Mouse (Mus musculus) bone marrow, adult 2 months (tissue): ENCODE measurements around the gene Shroom1. TPM values are rescaled to one million over a fixed set of nuclear protein-coding genes. Genes with fewer than 3 reads are reported as not detected.
"Not testable (repeated sequence)": the region's sequence is repeated elsewhere in the genome, so short reads cannot be mapped to it uniquely, and the experiment has no call there.

ENCODE experiments used
- H3K27ac ChIP-seq: fragments of 200-500 bp; 2 replicates; pipeline ENCODE4 v1.5.1; 2012; ENCODE audit warnings: low read depth, mild to moderate bottlenecking, control low read depth, inconsistent platforms, low read length; ENCODE audit not compliant: control insufficient read depth, poor library complexity, insufficient read depth
- H3K4me1 ChIP-seq: fragments of 200-500 bp; 2 replicates; pipeline ENCODE4 v1.6.1; 2011; ENCODE audit warnings: low read length; ENCODE audit not compliant: control insufficient read depth, insufficient read depth
- H3K4me3 ChIP-seq: fragments of 200-500 bp; replicated peaks from 2 replicates; pipeline ENCODE3; 2011; ENCODE audit warnings: mild to moderate bottlenecking, low read depth, low read length, control low read depth; ENCODE audit not compliant: control insufficient read depth
- CTCF ChIP-seq: fragments of 200-500 bp; IDR thresholded peaks from 2 replicates; pipeline ENCODE4 v1.5.1; 2011; ENCODE audit warnings: low read length, control low read depth; ENCODE audit not compliant: control insufficient read depth, insufficient read depth
- POLR2A ChIP-seq: fragments of 200-500 bp; IDR thresholded peaks from 2 replicates; pipeline ENCODE4 v1.6.1; 2011; ENCODE audit warnings: low read depth, mild to moderate bottlenecking, control low read depth, low read length, borderline replicate concordance; ENCODE audit not compliant: control insufficient read depth
- WGBS: fragments of 180-500 bp; shearing (Covaris S2); methylation state at CpG from one replicate; pipeline ENCODE4 v1.1.7; 2018; 5-methylcytosine and 5-hydroxymethylcytosine counted together
- polyA plus RNA-seq: library from polyadenylated mRNA; stranded (reverse); fragments of >200 nt; gene quantifications from 2 replicates; pipeline ENCODE4 v1.2.4, GENCODE M21; 2011; ENCODE audit warnings: low replicate concordance; ENCODE audit not compliant: missing spikeins, insufficient read depth, insufficient read length

The Shroom1 gene
- polyA plus RNA-seq: 0.70 TPM in 1 of 2 replicates, not detected in the other

GRCm38 (mm10) chr11:53456474-53457371, at the start of gene Shroom1, which contains the start of gene Gm10447:
Gene Shroom1, plus strand, starts transcription at chr11:53457205.
Gene Gm10447, minus strand, starts transcription at chr11:53457110.
- TF ChIP-seq POLR2A: no peak
- no peak for TF ChIP-seq CTCF
- 6% methylated on average over 42 of the region's 42 CpGs for WGBS
- Histone ChIP-seq H3K4me3 (peak within 1 kb of the TSS; percentile 44), H3K27ac (no peak within 1 kb of the TSS), H3K4me1 (no peaks in the 10 kb centered on the region)

GRCm38 (mm10) chr11:53411738-53412137, 45.3 kb upstream of the Shroom1 start:
- 0 out of 2 replicates have a peak, but pooled peaks have one; percentile 18 for TF ChIP-seq CTCF
- no peak for TF ChIP-seq POLR2A

GRCm38 (mm10) chr11:53413871-53414270, 43.1 kb upstream of the Shroom1 start:
- Histone ChIP-seq H3K27ac (no peak overlapping the region), H3K4me1 (no peaks in the 10 kb centered on the region), H3K4me3 (no peak overlapping the region)
- WGBS: 87% methylated on average over 4 of the region's 4 CpGs
- TF ChIP-seq POLR2A: no peak
- TF ChIP-seq CTCF: no peak

More at GRCm38 (mm10) chr11:53411738-53412137, 45.3 kb upstream of the Shroom1 start:
- no peak overlapping the region for H3K27ac ChIP-seq
- no peaks in the 10 kb centered on the region for H3K4me1 ChIP-seq
- H3K4me3 ChIP-seq: no peak overlapping the region

GRCm38 (mm10) chr11:53418048-53418447, 39.0 kb upstream of the Shroom1 start:
- Histone ChIP-seq H3K4me1 (no peaks in the 10 kb centered on the region; the same call in 1 of the 2 replicates), H3K4me3 (no peak overlapping the region), H3K27ac (no peak overlapping the region)
- no peak for TF ChIP-seq CTCF
- no peak for TF ChIP-seq POLR2A

- 74% methylated on average over 4 of the region's 4 CpGs for WGBS
- TF ChIP-seq POLR2A: no peak
- TF ChIP-seq CTCF: no peak
- no peaks in the 10 kb centered on the region; the same call in 1 of the 2 replicates for H3K4me1 ChIP-seq
- H3K4me3 ChIP-seq: no peak within 1 kb of the TSS
- H3K27ac ChIP-seq: no peak within 1 kb of the TSS
These were observed 34.0 kb upstream of the Shroom1 start, which contains the start of gene Leap2 for GRCm38 (mm10) chr11:53423036-53423435. Gene Leap2, minus strand, starts transcription at chr11:53423170.

- WGBS: 58% methylated on average over 2 of the region's 2 CpGs
- Histone ChIP-seq H3K4me3 (no peak overlapping the region), H3K27ac (no peak overlapping the region), H3K4me1 (no peaks in the 10 kb centered on the region; the same call in none of the 2 replicates)
- TF ChIP-seq CTCF (no peak), POLR2A (no peak)
These were observed 32.2 kb upstream of the Shroom1 start for GRCm38 (mm10) chr11:53424826-53425225.

- Histone ChIP-seq H3K27ac (no peak overlapping the region), H3K4me3 (no peak overlapping the region), H3K4me1 (peaks cover 3% of the 10 kb centered on the region)
- 78% methylated on average over 3 of the region's 3 CpGs for WGBS
- no peak for TF ChIP-seq CTCF
These were observed 31.8 kb upstream of the Shroom1 start for GRCm38 (mm10) chr11:53425251-53425650.

- Histone ChIP-seq H3K4me1 (peaks cover 3% of the 10 kb centered on the region), H3K27ac (no peak overlapping the region), H3K4me3 (no peak overlapping the region)
- 81% methylated on average over 6 of the region's 6 CpGs for WGBS
- TF ChIP-seq POLR2A (no peak), CTCF (no peak)
These were observed 31.2 kb upstream of the Shroom1 start for GRCm38 (mm10) chr11:53425711-53426255.

- 87% methylated on average over 3 of the region's 3 CpGs for WGBS
- H3K27ac ChIP-seq, H3K4me1 ChIP-seq, H3K4me3 ChIP-seq: not testable (repeated sequence)
These were observed 30.1 kb upstream of the Shroom1 start for GRCm38 (mm10) chr11:53426914-53427313.
